Mouse (Mus musculus) mouse embryonic stem cell (cell line): Measurements from ENCODE around the gene BC016579.

Source experiments
- in situ Hi-C, 2 experiments: fragments of 300-500 bp; cut with MboI; formaldehyde crosslinking; loops; 1 replicate in 1 of 2; 3 replicates in 1 of 2; pipeline ENCODE4 v1.14.3; 2019 to 2020; ENCODE audit warnings: low sequenced_read_pairs in 2 of 2, low pct_unique_long_range_greater_than_20kb in 1 of 2, mixed read lengths in 1 of 2; ENCODE audit not compliant: unreplicated experiment in 1 of 2

Gene BC016579

DNA sequence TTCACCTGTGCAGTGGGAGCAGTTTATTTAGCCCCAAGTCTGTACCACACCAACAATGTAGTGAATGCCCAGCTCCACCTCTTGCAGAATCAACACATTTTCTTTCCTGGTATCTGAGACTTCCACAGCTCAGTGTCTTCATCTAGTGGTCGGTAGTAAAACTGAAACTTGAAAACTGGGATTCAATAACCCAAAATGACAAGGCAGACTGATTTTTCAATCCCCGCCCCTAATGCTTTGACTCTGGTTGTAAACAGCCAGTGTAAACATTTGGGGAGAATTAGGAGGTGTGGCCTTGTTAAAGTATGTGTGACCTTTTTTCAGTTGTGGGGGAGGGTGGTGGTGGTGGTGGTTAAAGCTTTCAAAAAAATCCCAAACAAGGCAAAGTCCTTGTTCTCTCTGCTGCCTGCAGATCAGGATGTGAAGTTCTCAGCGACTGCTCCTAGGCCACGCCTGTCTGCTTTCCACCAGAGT lies 45.4 kb downstream of the BC016579 start:
- in situ Hi-C loops, result no loop called here

DNA sequence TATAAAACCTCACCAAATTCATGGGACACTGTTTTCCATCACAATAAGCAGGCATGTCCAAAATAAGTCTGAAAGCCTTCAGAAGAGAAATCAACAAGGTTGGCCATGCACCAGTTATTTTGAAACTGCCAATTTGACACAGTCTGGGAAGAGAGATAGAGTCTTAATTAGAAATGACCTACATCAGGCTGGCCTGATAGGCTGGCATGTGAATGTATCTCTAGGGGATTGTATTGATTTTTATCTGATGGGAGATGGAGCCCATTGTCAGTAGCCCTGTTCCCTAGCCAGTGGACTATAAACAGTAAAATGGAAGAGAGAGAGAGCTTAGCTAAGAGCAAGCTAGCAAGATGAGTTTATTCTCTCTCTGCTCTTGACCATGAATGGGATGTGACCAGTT lies 58.4 kb downstream of the BC016579 start:
- in situ Hi-C loops, result no loop called here

DNA sequence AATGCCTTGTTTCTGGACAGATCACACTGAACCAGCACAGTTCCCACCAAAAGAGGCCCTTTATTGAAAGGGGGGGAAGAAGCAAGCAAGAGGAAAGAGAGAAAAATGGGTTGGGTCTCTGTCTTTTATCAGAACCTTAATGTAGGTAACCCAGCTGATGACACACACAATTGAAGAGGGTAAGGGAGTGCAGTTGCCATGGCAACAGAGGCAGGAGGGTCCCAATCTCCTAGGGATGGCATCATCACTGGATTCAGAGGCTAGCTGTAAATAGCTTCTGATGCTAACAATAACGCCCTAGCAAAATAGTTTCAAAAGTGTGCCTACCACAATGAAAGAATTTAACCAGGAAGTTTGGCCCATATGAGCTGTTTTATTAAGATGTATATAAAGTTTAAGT lies 60.2 kb downstream of the BC016579 start:
- in situ Hi-C loops, result no loop called here

DNA sequence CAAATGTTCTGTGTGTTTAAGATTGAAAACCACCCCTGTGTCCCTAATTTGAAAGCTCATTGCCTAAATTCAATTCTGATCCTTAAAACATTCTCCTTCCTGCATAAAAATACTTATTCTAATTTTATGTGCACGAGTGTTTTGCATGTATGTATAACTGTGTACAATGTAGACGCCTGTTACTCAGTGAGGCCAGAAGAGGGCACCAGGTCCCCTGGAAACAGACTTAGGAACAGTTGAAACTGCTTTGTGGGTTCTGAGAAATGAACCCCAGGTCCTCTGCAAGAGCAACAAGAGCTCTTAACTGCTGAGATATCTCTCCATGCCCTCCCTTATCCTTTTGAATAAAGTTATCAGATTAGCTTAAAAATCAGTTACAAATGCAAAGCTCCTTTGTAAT lies 71.4 kb downstream of the BC016579 start:
- in situ Hi-C loops, result no loop called here

DNA sequence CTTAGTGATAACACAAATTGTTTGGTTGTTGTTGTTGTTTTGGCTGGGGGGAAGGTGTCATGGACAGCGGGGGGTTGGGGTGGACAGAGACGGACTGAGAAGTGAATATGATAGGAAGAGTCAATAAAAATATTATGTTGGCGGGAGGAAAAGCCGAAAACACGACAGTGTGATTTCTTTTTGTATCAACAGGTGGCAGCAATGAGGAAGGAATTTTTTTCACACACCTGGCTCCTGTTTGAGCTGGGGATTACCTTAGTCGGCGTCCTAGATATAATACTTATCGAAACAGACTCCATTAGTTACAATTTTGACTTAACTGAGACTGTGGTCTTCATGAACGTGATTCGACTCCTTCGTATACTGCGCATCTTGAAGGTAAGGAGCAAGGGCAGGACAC lies 74.0 kb downstream of the BC016579 start:
- in situ Hi-C loops, result no loop called here
